Mouse (Mus musculus): ENCODE results near the gene Tbc1d17. TPM values are rescaled to one million over a fixed set of nuclear protein-coding genes. Genes with fewer than 3 reads are reported as not detected.

Tbc1d17 gene
- polyA plus RNA-seq, 1 experiment = 44.6 TPM

GRCm38 (mm10) chr7:44812651-44813325, 36.1 kb downstream of the Tbc1d17 start:
- DNase-seq (ENCODE audit: low read depth, low spot score) = no peak
- 87% methylated on average over 20 of the region's 20 CpGs for WGBS

- 76% methylated on average over 7 of the region's 7 CpGs for WGBS
- no peak for DNase-seq (ENCODE audit: low read depth, low spot score)
These were observed 37.9 kb downstream of the Tbc1d17 start for GRCm38 (mm10) chr7:44810819-44811557.

- no peak for DNase-seq (ENCODE audit: low read depth, low spot score)
These were observed 38.5 kb downstream of the Tbc1d17 start for GRCm38 (mm10) chr7:44810365-44810764.

GRCm38 (mm10) chr7:44809466-44809865, 39.4 kb downstream of the Tbc1d17 start:
- 94% methylated on average over 3 of the region's 3 CpGs for WGBS
- no peak for DNase-seq (ENCODE audit: low read depth, low spot score)

More at GRCm38 (mm10) chr7:44810365-44810764, 38.5 kb downstream of the Tbc1d17 start:
- 81% methylated on average over 4 of the region's 4 CpGs for WGBS

- WGBS = 70% methylated on average over 2 of the region's 2 CpGs
- DNase-seq (ENCODE audit: low read depth, low spot score) = no peak
These were observed 40.0 kb downstream of the Tbc1d17 start for GRCm38 (mm10) chr7:44808927-44809326.

- WGBS = 87% methylated on average over 6 of the region's 6 CpGs
These were observed 56.1 kb downstream of the Tbc1d17 start for GRCm38 (mm10) chr7:44792781-44793180.

GRCm38 (mm10) chr7:44790066-44790465, 58.8 kb downstream of the Tbc1d17 start:
- DNase-seq (ENCODE audit: low read depth, low spot score) = no peak
- 56% methylated on average over 4 of the region's 4 CpGs for WGBS

More at GRCm38 (mm10) chr7:44792781-44793180, 56.1 kb downstream of the Tbc1d17 start:
- no peak for DNase-seq (ENCODE audit: low read depth, low spot score)

- DNase-seq (ENCODE audit: low read depth, low spot score) = no peak
- 72% methylated on average over 3 of the region's 3 CpGs for WGBS
These were observed 59.3 kb downstream of the Tbc1d17 start for GRCm38 (mm10) chr7:44789531-44789930.

Other genes with a start within 250 kb of the Tbc1d17 start
- gene Myh14, start 178.2 kb downstream of the Tbc1d17 start, polyA plus RNA-seq (2012; rRNA removed) = 163 and 237 TPM in 2 replicates
- not detected in 2 replicates for gene Izumo2, start 140.3 kb downstream of the Tbc1d17 start, polyA plus RNA-seq (2012; rRNA removed)
- gene Vrk3, start 100.7 kb downstream of the Tbc1d17 start, polyA plus RNA-seq (2012; rRNA removed) = 68.3 and 78.0 TPM in 2 replicates
- 0.36 and 0.75 TPM in 2 replicates for gene Zfp473, start 98.0 kb downstream of the Tbc1d17 start, polyA plus RNA-seq (2012; rRNA removed)
- 50.3 and 51.3 TPM in 2 replicates for gene Nup62, start 33.0 kb downstream of the Tbc1d17 start, polyA plus RNA-seq (2012; rRNA removed)
- 13.9 and 14.8 TPM in 2 replicates for gene Il4i1, start 32.7 kb downstream of the Tbc1d17 start, polyA plus RNA-seq (2012; rRNA removed)
- gene Atf5, start 32.4 kb downstream of the Tbc1d17 start, polyA plus RNA-seq (2012; rRNA removed) = 29.8 and 41.4 TPM in 2 replicates
- gene Akt1s1, start 88 bp downstream of the Tbc1d17 start, polyA plus RNA-seq (2012; rRNA removed) = 61.3 and 67.2 TPM in 2 replicates
- gene Pnkp, start 8.1 kb upstream of the Tbc1d17 start, polyA plus RNA-seq (2012; rRNA removed) = 52.1 and 57.9 TPM in 2 replicates
- gene Ptov1, start 20.7 kb upstream of the Tbc1d17 start, polyA plus RNA-seq (2012; rRNA removed) = 111 and 141 TPM in 2 replicates
- gene Med25, start 43.6 kb upstream of the Tbc1d17 start, polyA plus RNA-seq (2012; rRNA removed) = 69.4 and 102 TPM in 2 replicates
- gene Fuz, start 47.0 kb upstream of the Tbc1d17 start, polyA plus RNA-seq (2012; rRNA removed) = 19.9 and 21.7 TPM in 2 replicates
- gene Ap2a1, start 80.4 kb upstream of the Tbc1d17 start, polyA plus RNA-seq (2012; rRNA removed) = 55.6 and 80.7 TPM in 2 replicates
- gene Tsks, start 94.1 kb upstream of the Tbc1d17 start, polyA plus RNA-seq (2012; rRNA removed) = not detected in 2 replicates
- 4.2 and 5.9 TPM in 2 replicates for gene Cpt1c, start 125.8 kb upstream of the Tbc1d17 start, polyA plus RNA-seq (2012; rRNA removed)
- 167 and 188 TPM in 2 replicates for gene Prmt1, start 137.5 kb upstream of the Tbc1d17 start, polyA plus RNA-seq (2012; rRNA removed)
- gene Irf3, start 148.6 kb upstream of the Tbc1d17 start, polyA plus RNA-seq (2012; rRNA removed) = 107 and 110 TPM in 2 replicates
- 20.8 and 23.3 TPM in 2 replicates for gene Bcl2l12, start 149.6 kb upstream of the Tbc1d17 start, polyA plus RNA-seq (2012; rRNA removed)
- 32.3 and 44.7 TPM in 2 replicates for gene Scaf1, start 167.3 kb upstream of the Tbc1d17 start, polyA plus RNA-seq (2012; rRNA removed)
- 112 and 124 TPM in 2 replicates for gene Rras, start 168.9 kb upstream of the Tbc1d17 start, polyA plus RNA-seq (2012; rRNA removed)
- gene Prr12, start 203.8 kb upstream of the Tbc1d17 start, polyA plus RNA-seq (2012; rRNA removed) = 5.4 and 6.2 TPM in 2 replicates
- gene Nosip, start 213.3 kb upstream of the Tbc1d17 start, polyA plus RNA-seq (2012; rRNA removed) = 52.4 and 66.9 TPM in 2 replicates
- gene Prrg2, start 213.6 kb upstream of the Tbc1d17 start, polyA plus RNA-seq (2012; rRNA removed) = 77.3 and 92.5 TPM in 2 replicates
- gene Rcn3, start 243.1 kb upstream of the Tbc1d17 start, polyA plus RNA-seq (2012; rRNA removed) = 44.3 and 48.6 TPM in 2 replicates